Mouse (Mus musculus): ENCODE measurements around the gene Osbpl2. TPM values are rescaled to one million over a fixed set of nuclear protein-coding genes. Genes with fewer than 3 reads are reported as not detected.

The Osbpl2 gene
- total RNA-seq, 2 experiments from 2014 or later = 46.0 to 46.8 TPM

- DNase-seq = no peak
Measured at GRCm38 (mm10) chr2:180204501-180204900, 85.4 kb downstream of the Osbpl2 start.

- no peak for DNase-seq
Measured at GRCm38 (mm10) chr2:180205083-180205955, 86.2 kb downstream of the Osbpl2 start.

GRCm38 (mm10) chr2:180205956-180206280 is 86.8 kb downstream of the Osbpl2 start:
- DNase-seq = no peak

GRCm38 (mm10) chr2:180207840-180208239 is 88.7 kb downstream of the Osbpl2 start:
- DNase-seq = no peak

GRCm38 (mm10) chr2:180208976-180209375 is 89.9 kb downstream of the Osbpl2 start:
- DNase-seq = no peak

GRCm38 (mm10) chr2:180212255-180212654 is 93.1 kb downstream of the Osbpl2 start:
- DNase-seq = no peak

Small RNA genes lying within 50 kb of the gene (microRNA-seq; reads per million reads assigned to microRNA genes)
- gene Mir7005 = 0 reads per million in 2 experiments

Other genes starting within 250 kb of the Osbpl2 start
- gene Taf4, start 142.7 kb upstream of the Osbpl2 start, total RNA-seq (2021) = 10 to 100 TPM; 21.3 to 22.4 TPM
- 100 to 1,000 TPM in 1 of 2 experiments, 10 to 100 TPM in 1; 97.5 to 105 TPM for gene Lsm14b, start 94.3 kb upstream of the Osbpl2 start, total RNA-seq (2021)
- gene Psma7, start 76.9 kb upstream of the Osbpl2 start, total RNA-seq (2021) = 100 to 1,000 TPM; 164 to 173 TPM
- 10 to 100 TPM; 42.2 to 43.7 TPM for gene Ss18l1, start 76.8 kb upstream of the Osbpl2 start, total RNA-seq (2021)
- gene Mtg2, start 48.7 kb upstream of the Osbpl2 start, total RNA-seq (2021) = 10 to 100 TPM; 18.3 to 25.3 TPM
- gene Hrh3, start 14.8 kb upstream of the Osbpl2 start, total RNA-seq (2021) = 10 to 100 TPM; 42.8 to 44.2 TPM
- 100 to 1,000 TPM in 1 of 2 experiments, 10 to 100 TPM in 1; 96.9 to 103 TPM for gene Adrm1, start 52.2 kb downstream of the Osbpl2 start, total RNA-seq (2021)
- 10 to 100 TPM in 1 of 2 experiments, 1 to 10 TPM in 1; 6.5 to 11.0 TPM for gene Lama5, start 106.6 kb downstream of the Osbpl2 start, total RNA-seq (2021)
- gene Rps21, start 138.1 kb downstream of the Osbpl2 start, total RNA-seq (2021) = 100 to 1,000 TPM; 665 to 743 TPM
- 10 to 100 TPM; 29.9 to 32.1 TPM for gene Cables2, start 154.2 kb downstream of the Osbpl2 start, total RNA-seq (2021)
- not detected for gene Rbbp8nl, start 170.6 kb downstream of the Osbpl2 start, total RNA-seq (2021)
- gene Gata5, start 215.4 kb downstream of the Osbpl2 start, total RNA-seq (2021) = not detected